Mouse (Mus musculus) erythroblast, embryonic 14.5 days (primary cell): ENCODE results near the gene 6030498E09Rik. TPM values are rescaled to one million over a fixed set of nuclear protein-coding genes. Genes with fewer than 3 reads are reported as not detected.

Source experiments
- H3K27me3 ChIP-seq: 2 replicates; pipeline ENCODE4 v1.6.1; 2012; ENCODE audit warnings: inconsistent platforms; ENCODE audit not compliant: control insufficient read depth
- H3K36me3 ChIP-seq: 2 replicates; pipeline ENCODE4 v1.6.1; 2012; ENCODE audit warnings: mild to moderate bottlenecking, inconsistent platforms; ENCODE audit not compliant: control insufficient read depth
- H3K4me1 ChIP-seq: 2 replicates; pipeline ENCODE4 v1.6.1; 2012; ENCODE audit warnings: inconsistent platforms; ENCODE audit not compliant: control insufficient read depth
- H3K4me3 ChIP-seq: replicated peaks from 2 replicates; pipeline ENCODE3; 2012; ENCODE audit warnings: moderate library complexity, mild to moderate bottlenecking, inconsistent platforms
- H3K9me3 ChIP-seq: 2 replicates; pipeline ENCODE4 v1.6.1; 2012; ENCODE audit warnings: low read length, inconsistent platforms, mixed read lengths; ENCODE audit not compliant: control insufficient read depth
- GATA1 ChIP-seq: IDR thresholded peaks from 2 replicates; pipeline ENCODE4 v1.6.1; 2012; ENCODE audit warnings: low read length, inconsistent platforms, mixed read lengths
- TAL1 ChIP-seq: IDR thresholded peaks from 3 replicates; pipeline ENCODE4 v1.6.1; 2012; ENCODE audit warnings: low read length, inconsistent platforms, mixed read lengths
- polyA plus RNA-seq: library from polyadenylated mRNA; stranded (reverse); fragments of >175 nt; gene quantifications from 2 replicates; pipeline ENCODE4 v1.2.3, GENCODE M21; 2012

6030498E09Rik gene
- polyA plus RNA-seq, 1 experiment: not detected

GRCm38 (mm10) chrX:38958571-38958970 lies 186.1 kb downstream of the 6030498E09Rik start:
- Histone ChIP-seq H3K36me3 (no peaks in the 10 kb centered on the region), H3K27me3 (no peaks in the 10 kb centered on the region), H3K4me1 (no peaks in the 10 kb centered on the region), H3K9me3 (no peaks in the 10 kb centered on the region), H3K4me3 (no peak overlapping the region)
- TF ChIP-seq TAL1: no peak

GRCm38 (mm10) chrX:38996265-38996664 lies 223.8 kb downstream of the 6030498E09Rik start:
- Histone ChIP-seq H3K4me1 (no peaks in the 10 kb centered on the region), H3K27me3 (no peaks in the 10 kb centered on the region), H3K4me3 (no peak overlapping the region), H3K36me3 (no peaks in the 10 kb centered on the region), H3K9me3 (no peaks in the 10 kb centered on the region)
- no peak for TF ChIP-seq GATA1

Other genes with a start within 250 kb of the 6030498E09Rik start
- gene Cul4b, start 196.5 kb upstream of the 6030498E09Rik start, polyA plus RNA-seq: 0.16 and 0.18 TPM in 2 replicates
- gene Mcts1, start 172.1 kb upstream of the 6030498E09Rik start, polyA plus RNA-seq: 0.11 TPM in 1 of 2 replicates, not detected in the other
- gene C1galt1c1, start 137.6 kb upstream of the 6030498E09Rik start, polyA plus RNA-seq: 0.05 TPM in 1 of 2 replicates, not detected in the other